Comparison of ENCODE assay signal across 14 mouse cellular contexts in genomic region chr11:57836872-57837680, GRCm38 (mm10). TPM values are rescaled to one million over a fixed set of nuclear protein-coding genes. Genes with fewer than 3 reads are reported as not detected.
DNase-seq lines count a peak whose midpoint lies in the region; ATAC-seq and TF ChIP-seq lines count a peak whose summit lies in the region.
"Had no signal": no experiment of that assay in that cellular context is flagged by ENCODE, and none has a peak within 500 bp of the region (broad histone marks: within the 10 kb centered on the region; RNA-seq: fewer than 3 reads in every experiment).

No protein-coding gene starts in this region.

- peak overlapping the region; percentile 22 to 35 for H3K4me3 ChIP-seq in heart, embryonic 14.5 days (ENCODE audit: control insufficient read depth in 1 of 2, insufficient read depth in 1 of 2, low read depth in 1 of 2, low read length in 2 of 2)
- H3K4me3 ChIP-seq in intestine, embryonic 16.5 days (ENCODE audit: low read length), result peak overlapping the region; percentile 30
- 0 out of 2 replicates have a peak overlapping the region, but pooled peaks have one; percentile 7 for H3K4me3 ChIP-seq in midbrain, postnatal 0 days (ENCODE audit: low read depth, low read length)

- H3K27ac ChIP-seq in heart, embryonic 14.5 days (replicated peaks in 1 of 2; ENCODE audit: control insufficient read depth in 1 of 2, insufficient read depth in 1 of 2, low read depth in 2 of 2, low read length in 2 of 2), result peak overlapping the region; percentile 28 to 51; a peak in 2 of 4 replicates
- H3K27ac ChIP-seq in intestine, embryonic 16.5 days (ENCODE audit: low read length), result peak overlapping the region; percentile 72
- no peak overlapping the region for H3K27ac ChIP-seq in midbrain, postnatal 0 days (ENCODE audit: low read depth, low read length)

- no peaks in the 10 kb centered on the region for H3K9me3 ChIP-seq in heart, embryonic 14.5 days (ENCODE audit: control insufficient read depth, low read length)
- H3K9me3 ChIP-seq in intestine, embryonic 16.5 days (ENCODE audit: control insufficient read depth, low read length), result no peaks in the 10 kb centered on the region
- no peaks in the 10 kb centered on the region for H3K9me3 ChIP-seq in midbrain, postnatal 0 days (ENCODE audit: low read length)

- peaks cover 82% of the 10 kb centered on the region for H3K27me3 ChIP-seq in heart, embryonic 14.5 days (ENCODE audit: control insufficient read depth, insufficient read depth, low read length)
- H3K27me3 ChIP-seq in intestine, embryonic 16.5 days (replicated peaks; ENCODE audit: control insufficient read depth, insufficient read depth, low read length), result peaks cover 39% of the 10 kb centered on the region
- H3K27me3 ChIP-seq in midbrain, postnatal 0 days (ENCODE audit: insufficient read depth, low read length), result peaks cover 54% of the 10 kb centered on the region

- WGBS in heart, embryonic 14.5 days, result 5% methylated on average over 38 of the region's 38 CpGs
- 1% methylated on average over 38 of the region's 38 CpGs for WGBS in intestine, embryonic 16.5 days
- WGBS in midbrain, postnatal 0 days, result 2% methylated on average over 38 of the region's 38 CpGs

- DNase-seq in heart, postnatal 4 days, result no peak
- DNase-seq in embryo, embryonic 10.5 days (ENCODE audit: low spot score), result peak; percentile 66
- no peak for DNase-seq in midbrain, postnatal 0 days (ENCODE audit: low spot score)
- no peak for DNase-seq in right cerebral cortex, adult 18-20 months
- DNase-seq in layer of hippocampus, adult 18-20 months (ENCODE audit: low spot score in 2 of 2), result no peak
- no peak for DNase-seq in right cerebral cortex, postnatal 10 days (ENCODE audit: low spot score in 2 of 2)
- DNase-seq: kidney, adult 8-10 months; right cerebral cortex, postnatal 14 days; thymus, adult 2 months had no signal

- H3K4me1 ChIP-seq in heart, embryonic 14.5 days (ENCODE audit: control insufficient read depth in 2 of 2, insufficient read depth in 2 of 2, low read length in 2 of 2), result peaks cover 6 to 11% of the 10 kb centered on the region in 2 experiments
- H3K4me1 ChIP-seq in intestine, embryonic 16.5 days (ENCODE audit: control insufficient read depth, insufficient read depth, low read length), result peaks cover 19% of the 10 kb centered on the region
- H3K4me1 ChIP-seq in midbrain, postnatal 0 days (ENCODE audit: insufficient read depth, low read length), result peaks cover 3% of the 10 kb centered on the region; the same call in 1 of the 2 replicates

- ATAC-seq in heart, embryonic 14.5 days (ENCODE audit: insufficient number of reproducible peaks, insufficient read depth, low FRiP score, low read depth), result no peak
- peak; percentile 65 for ATAC-seq in intestine, embryonic 16.5 days
- ATAC-seq in midbrain, postnatal 0 days (ENCODE audit: low FRiP score), result no peak
- ATAC-seq: CD4-positive, CD25-positive, alpha-beta regulatory T cell, adult 4 months had no signal

- peak overlapping the region; percentile 64 for H3K4me2 ChIP-seq in heart, embryonic 14.5 days (ENCODE audit: low read length)
- H3K4me2 ChIP-seq in intestine, embryonic 16.5 days (ENCODE audit: low read depth, low read length), result peak overlapping the region; percentile 53
- no peak overlapping the region for H3K4me2 ChIP-seq in midbrain, postnatal 0 days (ENCODE audit: low read depth, low read length, poor library complexity, severe bottlenecking)

- H3K36me3 ChIP-seq in heart, embryonic 14.5 days (ENCODE audit: control insufficient read depth, insufficient read depth, low read length), result no peaks in the 10 kb centered on the region
- H3K36me3 ChIP-seq in intestine, embryonic 16.5 days (ENCODE audit: control insufficient read depth, insufficient read depth, low read length), result no peaks in the 10 kb centered on the region
- H3K36me3 ChIP-seq in midbrain, postnatal 0 days (ENCODE audit: insufficient read depth, low read length), result no peaks in the 10 kb centered on the region

- peak overlapping the region; percentile 69 for H3K9ac ChIP-seq in heart, embryonic 14.5 days (ENCODE audit: low read length)
- peak overlapping the region; percentile 35; the same call in 1 of the 2 replicates for H3K9ac ChIP-seq in intestine, embryonic 16.5 days (ENCODE audit: low read depth, low read length)
- H3K9ac ChIP-seq in midbrain, postnatal 0 days (replicated peaks; ENCODE audit: low read length, poor library complexity, severe bottlenecking), result no peak overlapping the region

- no peak for TF ChIP-seq CTCF in midbrain, postnatal 0 days (IDR thresholded peaks at IDR 0.05)

RNA-seq across cellular contexts. Expression of gene Hand1, which starts 4.5 kb away (rescaled TPM):
- polyA plus RNA-seq in heart, embryonic 14.5 days (2014; fragmentation: Nextera tagmentation; extraction: Ambion mirVana), result 13.0 and 14.1 TPM in 2 replicates
- total RNA-seq in heart, postnatal 4 days (2021), result under 1 TPM; 0.74 to 0.81 TPM
- 22.0 and 23.0 TPM in 2 replicates for polyA plus RNA-seq in intestine, embryonic 16.5 days (2015; fragmentation: Nextera tagmentation; extraction: Ambion mirVana)
- total RNA-seq in midbrain, postnatal 0 days (2014; rRNA removed), result not detected in 2 replicates
- polyA plus RNA-seq in midbrain, postnatal 0 days (2015; fragmentation: Nextera tagmentation; extraction: Ambion mirVana), result not detected in 2 replicates
- total RNA-seq in layer of hippocampus, adult 18-20 months (2021), result not detected
- total RNA-seq: liver, adult 2 months had no signal
- polyA plus RNA-seq: CD4-positive, CD25-positive, alpha-beta regulatory T cell, adult 4 months; cortical plate, adult 2 months; liver, adult 2 months had no signal

RNA-seq across cellular contexts. Expression of gene Sap30l, which starts 35.6 kb away (rescaled TPM):
- 14.2 and 20.4 TPM in 2 replicates for polyA plus RNA-seq in heart, embryonic 14.5 days (2014; fragmentation: Nextera tagmentation; extraction: Ambion mirVana)
- 10 to 100 TPM; 31.9 to 36.7 TPM for total RNA-seq in heart, postnatal 4 days (2021)
- 5.9 and 6.7 TPM in 2 replicates for polyA plus RNA-seq in intestine, embryonic 16.5 days (2015; fragmentation: Nextera tagmentation; extraction: Ambion mirVana)
- 35.1 and 40.1 TPM in 2 replicates for total RNA-seq in midbrain, postnatal 0 days (2014; rRNA removed)
- polyA plus RNA-seq in midbrain, postnatal 0 days (2015; fragmentation: Nextera tagmentation; extraction: Ambion mirVana), result 9.4 and 11.6 TPM in 2 replicates
- 10 to 100 TPM; 58.2 to 59.0 TPM for total RNA-seq in layer of hippocampus, adult 18-20 months (2021)
